Mouse (Mus musculus): Measurements from ENCODE around the gene Cpxm1.

DNA sequence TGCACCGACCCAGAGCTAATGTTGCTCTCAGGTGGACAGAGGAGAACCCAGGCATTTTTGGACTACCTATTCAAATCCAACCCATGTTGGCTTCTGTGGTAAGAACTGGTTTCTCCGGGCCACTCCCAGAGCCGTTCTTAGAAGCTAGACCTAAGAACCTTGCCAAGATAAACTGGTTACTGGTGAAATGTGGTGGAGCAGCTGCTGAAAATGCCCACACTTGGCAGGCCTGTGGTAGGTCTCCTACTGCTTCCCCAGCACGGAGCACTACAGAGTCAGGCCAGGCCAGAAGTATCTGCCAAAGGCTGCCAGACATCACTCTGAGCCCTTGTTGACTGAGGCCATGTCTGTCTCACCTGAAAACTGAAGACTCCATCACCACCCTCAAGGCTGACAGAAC is 22.4 kb downstream of the Cpxm1 start:
- no peak for TF ChIP-seq CTCF (IDR thresholded peaks at IDR 0.05; ENCODE audit: control insufficient read depth, insufficient read depth, insufficient replicate concordance, low read depth, low read length)
- TF ChIP-seq POLR2A (IDR thresholded peaks at IDR 0.05; ENCODE audit: control insufficient read depth, low read depth, low read length), result no peak

Measured in testis, adult 2 months (tissue).